In the genomic region with DNA sequence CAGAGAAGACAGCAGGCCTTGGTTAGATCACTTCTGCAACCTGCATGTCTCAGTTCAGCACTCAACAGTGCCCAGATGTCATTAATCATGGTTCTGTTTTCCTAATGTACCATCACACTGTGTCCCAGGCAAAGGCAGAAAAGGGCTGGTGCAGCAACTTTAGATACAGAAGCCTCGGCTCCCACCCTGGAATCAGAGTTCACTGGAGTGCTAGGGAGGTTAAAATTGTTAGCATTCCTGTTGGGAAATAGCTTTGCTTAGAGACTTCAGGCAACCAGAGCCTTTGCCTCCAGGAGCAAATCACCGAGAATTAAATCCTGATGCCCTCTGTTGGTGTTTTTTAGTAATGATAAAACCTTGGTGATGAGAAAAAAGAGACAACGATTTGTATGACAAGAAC, we compare ENCODE assay signal across 8 mouse cellular contexts. TPM values are rescaled to one million over a fixed set of nuclear protein-coding genes. Genes with fewer than 3 reads are reported as not detected.
A peak's percentile ranks its signal among the peaks of the same experiment; 100 is the strongest.
DNase-seq lines count a peak whose midpoint lies in the region; ATAC-seq and TF ChIP-seq lines count a peak whose summit lies in the region.
"Had no signal": no experiment of that assay in that cellular context is flagged by ENCODE, and none has a peak within 500 bp of the region (broad histone marks: within the 10 kb centered on the region; RNA-seq: fewer than 3 reads in every experiment).

No protein-coding gene starts in this region.

- H3K27me3 ChIP-seq in heart, embryonic 10.5 days (ENCODE audit: insufficient read depth, poor library complexity, severe bottlenecking): no peaks in the 10 kb centered on the region
- no peaks in the 10 kb centered on the region for H3K27me3 ChIP-seq in heart, embryonic 12.5 days (replicated peaks)
- H3K27me3 ChIP-seq in Patski: no peaks in the 10 kb centered on the region

- H3K4me1 ChIP-seq in heart, embryonic 10.5 days: no peaks in the 10 kb centered on the region
- H3K4me1 ChIP-seq in heart, embryonic 12.5 days (replicated peaks): peaks cover 4% of the 10 kb centered on the region

- POLR2A ChIA-PET in Patski (lab: Charles Lee): no interaction called here

- peak; percentile 81 for DNase-seq in heart, embryonic 10.5 days (ENCODE audit: low spot score)
- DNase-seq in Patski (ENCODE audit: low read depth, low spot score): no peak
- DNase-seq in embryo, embryonic 11.5 days (ENCODE audit: low read depth, low spot score): peak; percentile 17
- peak; percentile 19 for DNase-seq in kidney, postnatal 14 days
- no peak for DNase-seq in frontal cortex, postnatal 25 days (ENCODE audit: low spot score in 2 of 2)
- DNase-seq in ovary, postnatal 10 days (ENCODE audit: low spot score): no peak
- DNase-seq: liver, postnatal 0 days had no signal

- H3K9me3 ChIP-seq in heart, embryonic 10.5 days: no peaks in the 10 kb centered on the region
- no peaks in the 10 kb centered on the region for H3K9me3 ChIP-seq in heart, embryonic 12.5 days (replicated peaks)

- H3K36me3 ChIP-seq in heart, embryonic 10.5 days: no peaks in the 10 kb centered on the region
- no peaks in the 10 kb centered on the region for H3K36me3 ChIP-seq in heart, embryonic 12.5 days

- 25% methylated on average over 3 of the region's 3 CpGs for WGBS in heart, embryonic 10.5 days
- 26% methylated on average over 3 of the region's 3 CpGs for WGBS in heart, embryonic 12.5 days

- no peak for ATAC-seq in heart, embryonic 12.5 days (ENCODE audit: insufficient number of reproducible peaks, low FRiP score)
- ATAC-seq in Patski: no peak
- ATAC-seq: liver, postnatal 0 days had no signal

- peak; percentile 5 for TF ChIP-seq CTCF in Patski (IDR thresholded peaks at IDR 0.05)

- no peak overlapping the region for H3K27ac ChIP-seq in heart, embryonic 10.5 days
- H3K27ac ChIP-seq in heart, embryonic 12.5 days (ENCODE audit: poor library complexity, severe bottlenecking): no peak overlapping the region

- no peak overlapping the region for H3K4me3 ChIP-seq in heart, embryonic 10.5 days
- H3K4me3 ChIP-seq in heart, embryonic 12.5 days: no peak overlapping the region

- H3K9ac ChIP-seq in heart, embryonic 12.5 days: no peak overlapping the region
- H3K9ac ChIP-seq: liver, postnatal 0 days had no signal

- no peak overlapping the region for H3K4me2 ChIP-seq in heart, embryonic 12.5 days

- in situ Hi-C loops in Patski (cut with MboI; ENCODE audit: low pct_unique_long_range_greater_than_20kb): no loop called here

- CTCF ChIA-PET in Patski (lab: Charles Lee): no interaction called here

RNA-seq across cellular contexts. Expression of gene Astn2, which starts 45.7 kb away (rescaled TPM):
- 0.05 and 0.18 TPM in 2 replicates for polyA plus RNA-seq in heart, embryonic 10.5 days (2016; fragmentation: Nextera tagmentation; extraction: Ambion mirVana)
- polyA plus RNA-seq in heart, embryonic 12.5 days (2016; fragmentation: Nextera tagmentation; extraction: Ambion mirVana): 0.08 and 0.15 TPM in 2 replicates
- polyA plus RNA-seq in Patski (2021): 0.19 TPM

Comparison
In these comparisons a context has a peak if more than half of its experiments do, and no peak if none do; other contexts are left out.
1. DNase-seq: peak in heart, embryonic 10.5 days (single experiment), embryo, embryonic 11.5 days (single experiment) and kidney, postnatal 14 days (single experiment); none in Patski (single experiment), frontal cortex, postnatal 25 days (0 of 2) and ovary, postnatal 10 days (single experiment).